Mouse (Mus musculus) liver, postnatal 0 days (tissue): ENCODE results near the gene Smpdl3a.

ENCODE experiments used
- CTCF ChIP-seq: sonication (generic); IDR thresholded peaks from 2 replicates; pipeline ENCODE4 v1.5.1; 2016; ENCODE audit warnings: antibody characterized with exemption, low read depth
- EP300 ChIP-seq: IDR thresholded peaks from 2 replicates; pipeline ENCODE4 v1.6.1; 2016; ENCODE audit warnings: antibody characterized with exemption, low read depth, mild to moderate bottlenecking

DNA sequence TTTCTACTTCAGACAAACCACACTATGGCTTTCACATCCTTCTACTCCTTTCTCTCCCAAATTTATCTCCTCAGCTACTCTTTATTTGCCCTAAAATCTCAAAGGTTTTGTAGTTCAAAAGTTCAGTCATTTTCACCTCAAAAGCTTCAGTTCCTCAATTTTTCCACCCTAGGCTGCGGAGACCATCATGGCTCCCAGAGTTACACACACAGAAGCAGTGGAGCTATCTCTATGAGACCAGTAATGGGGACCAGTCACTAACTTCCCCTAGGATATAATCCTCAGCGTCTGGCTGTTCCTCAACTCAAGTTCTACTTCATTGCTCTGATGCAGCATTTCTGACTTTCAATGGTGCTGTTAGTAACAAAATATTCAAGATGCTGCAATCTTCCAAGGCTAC, 35.1 kb upstream of the Smpdl3a start:
- TF ChIP-seq CTCF (no peak), EP300 (no peak)
